Mouse (Mus musculus): ENCODE results near the gene Tenm4.

DNA sequence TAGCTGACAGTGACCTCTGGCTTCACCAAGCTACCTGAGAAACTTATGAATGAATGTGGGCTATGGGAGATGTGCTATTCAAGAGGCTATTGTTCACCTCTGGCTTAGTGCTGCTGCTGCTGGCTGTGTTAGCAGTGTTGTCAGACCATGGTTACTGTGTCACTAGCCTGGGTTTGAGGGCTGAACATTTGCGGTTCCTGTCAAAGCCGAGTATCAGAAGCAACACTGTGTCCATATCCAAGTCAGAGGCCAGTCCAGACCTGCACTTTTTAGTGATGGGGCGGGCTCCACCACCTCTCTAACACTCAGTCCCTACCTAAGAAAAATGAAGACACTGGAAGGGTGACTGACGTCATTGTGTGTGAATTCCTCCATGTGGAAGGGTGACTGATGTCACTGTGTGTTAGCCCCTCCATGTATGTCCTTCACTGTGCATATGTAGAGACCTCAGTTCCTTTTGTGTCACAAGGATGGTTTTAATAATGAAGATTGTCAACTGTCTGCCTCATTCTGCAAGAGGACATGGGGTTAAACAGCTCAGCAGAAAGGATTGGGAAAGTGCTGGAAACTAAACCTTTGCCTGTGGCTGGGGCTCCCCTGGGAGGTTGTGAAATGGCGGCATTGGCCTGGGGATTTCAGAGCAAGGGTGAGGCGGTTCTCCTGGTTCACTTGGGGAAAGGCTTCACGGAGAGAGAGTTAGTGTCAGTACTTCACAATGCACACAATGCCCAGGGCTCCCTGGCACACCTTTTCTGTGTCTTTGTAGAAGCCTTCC lies 14.4 kb upstream of the Tenm4 start:
- no peak for TF ChIP-seq POLR2A (IDR thresholded peaks at IDR 0.05; ENCODE audit: extremely low read depth, insufficient read depth, low read length)
- no peak for TF ChIP-seq CTCF (IDR thresholded peaks at IDR 0.05; ENCODE audit: low read depth, low read length)

All from liver, adult 2 months (tissue).